Mouse (Mus musculus) forebrain, embryonic 10.5 days (tissue): ENCODE measurements at regions not wholly inside any gene's neighbourhood (a gene's known extent, or its start where the extent isn't known, plus 50 kb on each side); places are given as distances from the start of the nearest gene placed in this dataset. TPM values are rescaled to one million over a fixed set of nuclear protein-coding genes. Genes with fewer than 3 reads are reported as not detected.

Experiments
- DNase-seq: peaks from one replicate; pipeline ENCODE4 v3.0.0-alpha.2; 2017; ENCODE audit warnings: low spot score; ENCODE audit errors: extremely low spot score
- H3K27ac ChIP-seq: fragments of 300-500 bp; sonication (generic); 2 replicates; pipeline ENCODE4 v1.5.1; 2016; ENCODE audit warnings: mild to moderate bottlenecking
- H3K27me3 ChIP-seq: fragments of 300-500 bp; sonication (generic); 2 replicates; pipeline ENCODE4 v1.6.1; 2016; ENCODE audit warnings: mild to moderate bottlenecking; ENCODE audit not compliant: poor library complexity, severe bottlenecking
- H3K36me3 ChIP-seq: fragments of 300-500 bp; sonication (generic); replicated peaks from 2 replicates; pipeline ENCODE4 v1.6.1; 2016; ENCODE audit warnings: mild to moderate bottlenecking, moderate library complexity
- H3K4me1 ChIP-seq: fragments of 300-500 bp; sonication (generic); 2 replicates; pipeline ENCODE4 v1.6.1; 2016
- H3K4me3 ChIP-seq: fragments of 300-500 bp; sonication (generic); 2 replicates; pipeline ENCODE4 v1.5.1; 2016; ENCODE audit warnings: mild to moderate bottlenecking, moderate library complexity
- H3K9me3 ChIP-seq: fragments of 300-500 bp; sonication (generic); 2 replicates; pipeline ENCODE4 v1.6.1; 2016; ENCODE audit warnings: mild to moderate bottlenecking, moderate library complexity
- WGBS: fragments of 180-500 bp; shearing (Covaris S2); methylation state at CpG from one replicate; pipeline ENCODE4 v1.1.7; 2016; 5-methylcytosine and 5-hydroxymethylcytosine counted together
- microRNA-seq: library from miRNA; unstranded; fragments of <30 nt; microRNA quantifications from one replicate; pipeline ENCODE4, GENCODE M21; 2017

DNA sequence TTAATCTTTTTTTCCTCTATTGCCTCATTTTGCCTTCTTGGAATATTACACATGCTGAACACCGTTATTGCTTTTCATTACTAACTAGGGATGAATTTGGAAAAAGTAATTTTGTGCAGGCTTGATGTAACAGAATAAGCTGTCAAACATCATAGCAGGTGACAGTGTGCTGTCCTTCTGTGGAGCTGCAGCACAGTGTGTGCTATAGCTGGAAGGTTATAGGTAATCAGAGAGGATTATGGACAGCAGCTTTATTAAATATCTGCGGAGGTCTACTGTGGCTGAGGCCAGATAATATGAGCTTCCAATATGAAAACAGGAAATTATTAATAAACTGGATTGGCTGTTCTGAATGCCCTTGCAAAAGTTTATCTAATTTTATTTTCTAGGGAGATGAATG, 431.9 kb downstream of the Gm8797 start:
- 94% methylated on average over 2 of the region's 2 CpGs for WGBS
- no peaks in the 10 kb centered on the region for H3K27me3 ChIP-seq
- H3K9me3 ChIP-seq, result no peaks in the 10 kb centered on the region
- H3K4me1 ChIP-seq, result no peaks in the 10 kb centered on the region
- H3K4me3 ChIP-seq, result no peak overlapping the region
- no peaks in the 10 kb centered on the region for H3K36me3 ChIP-seq
- DNase-seq, result no peak
- H3K27ac ChIP-seq, result no peak overlapping the region

DNA sequence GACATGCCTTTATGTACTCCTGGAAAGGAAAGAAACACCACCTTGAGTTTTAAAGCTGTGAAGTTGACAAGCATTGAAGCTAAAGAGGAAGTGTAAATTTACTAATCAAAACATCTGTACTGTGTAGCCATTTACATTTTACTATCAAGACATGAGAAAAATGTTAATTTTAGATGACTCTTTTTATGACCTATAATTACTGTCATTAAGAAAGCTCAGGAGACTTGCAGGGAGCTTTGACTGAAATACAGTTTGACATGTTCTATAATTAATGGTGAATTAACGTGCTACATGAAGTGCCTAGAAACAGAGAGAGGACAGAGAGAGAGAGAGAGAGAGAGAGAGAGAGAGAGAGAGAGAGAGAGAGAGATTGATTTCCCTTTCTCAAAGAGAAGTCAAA, 432.8 kb downstream of the Gm8797 start:
- 77% methylated on average over 1 of the region's 1 CpGs for whole genome bisulfite sequencing
- H3K4me1 ChIP-seq, result no peaks in the 10 kb centered on the region
- H3K27me3 ChIP-seq, result no peaks in the 10 kb centered on the region
- no peak overlapping the region for H3K27ac ChIP-seq
- no peak for DNase-seq
- no peaks in the 10 kb centered on the region for H3K9me3 ChIP-seq
- H3K36me3 ChIP-seq, result no peaks in the 10 kb centered on the region
- no peak overlapping the region for H3K4me3 ChIP-seq

DNA sequence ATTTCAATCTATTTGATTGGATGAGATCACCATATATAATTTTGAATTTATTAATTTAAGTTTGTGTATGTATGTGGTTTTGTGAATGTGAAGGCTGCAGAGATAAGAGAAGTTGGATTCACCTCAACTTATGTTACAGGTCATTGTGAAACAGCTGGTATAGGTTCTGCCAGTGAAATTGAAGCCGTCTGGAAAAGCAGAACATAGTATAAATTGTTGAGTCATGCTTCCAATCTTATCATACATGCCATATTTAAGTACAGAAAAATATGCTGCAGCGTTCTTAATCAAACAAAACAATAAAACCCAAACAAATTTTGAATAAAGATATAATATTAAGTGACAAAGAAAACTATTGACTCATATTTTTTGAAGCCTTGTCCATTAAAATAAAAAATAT, 415.6 kb downstream of the 1700008P02Rik start:
- no peak for DNase-seq
- WGBS, result 80% methylated on average over 2 of the region's 2 CpGs
- Histone ChIP-seq H3K27me3 (no peaks in the 10 kb centered on the region), H3K9me3 (no peaks in the 10 kb centered on the region), H3K36me3 (no peaks in the 10 kb centered on the region), H3K4me3 (no peak overlapping the region), H3K4me1 (no peaks in the 10 kb centered on the region), H3K27ac (no peak overlapping the region)

DNA sequence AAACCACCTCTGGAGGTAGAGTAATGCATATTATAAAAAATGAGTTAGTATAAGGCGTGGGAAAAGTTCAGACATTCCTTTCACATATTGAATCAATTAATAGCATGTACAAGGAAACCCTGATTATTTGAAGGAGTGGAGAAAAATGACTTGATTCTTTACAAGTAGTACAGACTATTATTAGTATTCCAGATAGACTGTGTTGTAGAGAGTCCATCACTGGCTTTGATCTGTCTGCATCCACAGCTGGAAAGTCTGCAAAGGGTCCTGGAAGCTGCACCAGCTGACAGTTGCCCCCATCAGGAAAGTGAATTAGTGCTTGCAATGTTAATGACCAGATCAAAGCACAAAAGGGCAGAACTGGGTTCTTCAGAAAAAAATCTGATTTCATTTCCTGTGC, 391.6 kb downstream of the 1700008P02Rik start:
- Histone ChIP-seq H3K9me3 (no peaks in the 10 kb centered on the region), H3K27me3 (no peaks in the 10 kb centered on the region), H3K27ac (no peak overlapping the region), H3K36me3 (no peaks in the 10 kb centered on the region), H3K4me3 (no peak overlapping the region), H3K4me1 (no peaks in the 10 kb centered on the region)
- DNase-seq, result no peak
- WGBS, result 74% methylated on average over 1 of the region's 1 CpGs

Small RNA genes in the stretch of these regions (microRNA-seq; reads per million reads assigned to microRNA genes)
- gene Gm25144 (not detected), gene Gm25352 (not detected)
